In genomic region chr7:78071131-78071530, GRCm38 (mm10) we compare ENCODE assay signal across 10 mouse cellular contexts.
A peak's percentile ranks its signal among the peaks of the same experiment; 100 is the strongest.
DNase-seq lines count a peak whose midpoint lies in the region; ATAC-seq and TF ChIP-seq lines count a peak whose summit lies in the region.
"Had no signal": no experiment of that assay in that cellular context is flagged by ENCODE, and none has a peak within 500 bp of the region (broad histone marks: within the 10 kb centered on the region; RNA-seq: fewer than 3 reads in every experiment).

No protein-coding gene starts in this region.

- no peak overlapping the region for H3K4me2 ChIP-seq in liver, embryonic 11.5 days
- H3K4me2 ChIP-seq: embryonic facial prominence, embryonic 12.5 days had no signal

- H3K27ac ChIP-seq in olfactory bulb, adult 2 months (ENCODE audit: insufficient read depth, low read depth, low read length) = 0 out of 2 replicates have a peak overlapping the region, but pooled peaks have one; percentile 23
- H3K27ac ChIP-seq in liver, embryonic 11.5 days (ENCODE audit: low read depth, low read length) = no peak overlapping the region
- H3K27ac ChIP-seq: embryonic facial prominence, embryonic 12.5 days had no signal

- H3K4me3 ChIP-seq in olfactory bulb, adult 2 months (ENCODE audit: insufficient read depth, low read depth, low read length) = no peak overlapping the region
- no peak overlapping the region for H3K4me3 ChIP-seq in liver, embryonic 11.5 days (ENCODE audit: low read depth, low read length)
- H3K4me3 ChIP-seq: embryonic facial prominence, embryonic 12.5 days had no signal

- peaks cover 4% of the 10 kb centered on the region; the same call in 1 of the 2 replicates for H3K4me1 ChIP-seq in olfactory bulb, adult 2 months (ENCODE audit: control insufficient read depth, insufficient read depth, low read length)
- no peaks in the 10 kb centered on the region for H3K4me1 ChIP-seq in liver, embryonic 11.5 days (replicated peaks; ENCODE audit: control insufficient read depth, insufficient read depth, low read length)
- H3K4me1 ChIP-seq: embryonic facial prominence, embryonic 12.5 days had no signal

- intact Hi-C loops in heart, postnatal 14 days (cut with DNase I) = no loop called here

- no peak for TF ChIP-seq CTCF in olfactory bulb, adult 2 months (IDR thresholded peaks at IDR 0.05; ENCODE audit: insufficient read depth, low read depth, low read length)

- no peak overlapping the region for H3K9ac ChIP-seq in liver, embryonic 11.5 days (ENCODE audit: low read depth, low read length)
- H3K9ac ChIP-seq: embryonic facial prominence, embryonic 12.5 days had no signal

- WGBS in olfactory bulb, adult 2 months = 70% methylated on average over 7 of the region's 7 CpGs
- WGBS in liver, embryonic 11.5 days = 87% methylated on average over 7 of the region's 7 CpGs

- no peaks in the 10 kb centered on the region for H3K36me3 ChIP-seq in liver, embryonic 11.5 days (ENCODE audit: control insufficient read depth, insufficient read depth, low read length)
- H3K36me3 ChIP-seq: embryonic facial prominence, embryonic 12.5 days had no signal

- no peak for TF ChIP-seq POLR2A in olfactory bulb, adult 2 months (IDR thresholded peaks at IDR 0.05; ENCODE audit: insufficient read depth, low read depth, low read length)

- ATAC-seq in liver, embryonic 11.5 days (replicated peaks; ENCODE audit: low FRiP score) = no peak

- no peaks in the 10 kb centered on the region for H3K9me3 ChIP-seq in liver, embryonic 11.5 days (ENCODE audit: control insufficient read depth, low read length)
- H3K9me3 ChIP-seq: embryonic facial prominence, embryonic 12.5 days had no signal

- no peaks in the 10 kb centered on the region for H3K27me3 ChIP-seq in liver, embryonic 11.5 days (replicated peaks; ENCODE audit: control insufficient read depth, insufficient read depth, low read length)
- H3K27me3 ChIP-seq: embryonic facial prominence, embryonic 12.5 days had no signal

- DNase-seq in lung, postnatal 4 days = peak; percentile 4 to 24
- no peak for DNase-seq in lung, postnatal 14 days
- DNase-seq in embryo, embryonic 11 days = peak; percentile 47
- DNase-seq in heart, postnatal 14 days = peak; percentile 63 to 65
- DNase-seq in c-Kit-positive CD71-positive TER-119-positive erythroid progenitor cells, embryonic 14.5 days (ENCODE audit: low spot score) = no peak
- no peak for DNase-seq in layer of hippocampus, adult 18-20 months (ENCODE audit: low spot score in 2 of 2)
- DNase-seq in liver, embryonic 11.5 days (ENCODE audit: low spot score) = no peak
- DNase-seq: adrenal gland, adult 8-10 months had no signal

Comparison
In these comparisons a context has a peak if more than half of its experiments do, and no peak if none do; other contexts are left out.
1. DNase-seq: peak in lung, postnatal 4 days (2 of 2), embryo, embryonic 11 days (single experiment) and heart, postnatal 14 days (2 of 2); none in lung, postnatal 14 days (single experiment), c-Kit-positive CD71-positive TER-119-positive erythroid progenitor cells, embryonic 14.5 days (single experiment), layer of hippocampus, adult 18-20 months (0 of 2) and liver, embryonic 11.5 days (single experiment).